Mouse (Mus musculus) layer of hippocampus, postnatal 36 days (tissue): Measurements from ENCODE around the gene Memo1. TPM values are rescaled to one million over a fixed set of nuclear protein-coding genes. Genes with fewer than 3 reads are reported as not detected.
"Not testable (repeated sequence)": the region's sequence is repeated elsewhere in the genome, so short reads cannot be mapped to it uniquely, and the experiment has no call there.

Experiments used
- DNase-seq, 2 experiments: peaks; one replicate each; pipeline ENCODE4 v3.0.0; 2022
- total RNA-seq, 2 experiments: library from RNA; stranded (reverse); gene quantifications; 2 replicates each; pipeline ENCODE4 v1.2.3; 2021

Memo1 gene
- total RNA-seq, 2 experiments from 2014 or later = 50.0 to 50.2 TPM

GRCm38 (mm10) chr17:74242788-74243187 lies 52.5 kb downstream of the Memo1 start:
- no peak for DNase-seq

GRCm38 (mm10) chr17:74240322-74240721 lies 55.0 kb downstream of the Memo1 start:
- DNase-seq = no peak

- no peak for DNase-seq
Measured at GRCm38 (mm10) chr17:74228131-74228759, 67.1 kb downstream of the Memo1 start.

GRCm38 (mm10) chr17:74217304-74217703 lies 78.0 kb downstream of the Memo1 start:
- no peak for DNase-seq

GRCm38 (mm10) chr17:74212831-74213524 lies 82.3 kb downstream of the Memo1 start:
- not testable (repeated sequence) for DNase-seq

- DNase-seq = no peak
Measured at GRCm38 (mm10) chr17:74209143-74209908, 86.0 kb downstream of the Memo1 start.

- no peak for DNase-seq
Measured at GRCm38 (mm10) chr17:74195943-74196342, 99.4 kb downstream of the Memo1 start.

GRCm38 (mm10) chr17:74194755-74195154 lies 100.6 kb downstream of the Memo1 start:
- no peak for DNase-seq

GRCm38 (mm10) chr17:74193463-74193862 lies 101.9 kb downstream of the Memo1 start:
- DNase-seq = no peak

GRCm38 (mm10) chr17:74191446-74191845 lies 103.9 kb downstream of the Memo1 start:
- DNase-seq = no peak

- no peak for DNase-seq
Measured at GRCm38 (mm10) chr17:74186197-74186596, 109.1 kb downstream of the Memo1 start.

GRCm38 (mm10) chr17:74184739-74185138 lies 110.6 kb downstream of the Memo1 start:
- DNase-seq = no peak

- no peak for DNase-seq
Measured at GRCm38 (mm10) chr17:74180889-74181288, 114.4 kb downstream of the Memo1 start.

- DNase-seq = not testable (repeated sequence)
Measured at GRCm38 (mm10) chr17:74179640-74180039, 115.7 kb downstream of the Memo1 start.

- no peak for DNase-seq
Measured at GRCm38 (mm10) chr17:74173726-74174125, 121.6 kb downstream of the Memo1 start.

- no peak for DNase-seq
Measured at GRCm38 (mm10) chr17:74172834-74173233, 122.5 kb downstream of the Memo1 start.

GRCm38 (mm10) chr17:74159443-74159894 lies 135.9 kb downstream of the Memo1 start:
- DNase-seq = peak in 1 of 2 experiments; percentile 11

- no peak for DNase-seq
Measured at GRCm38 (mm10) chr17:74158161-74158560, 137.2 kb downstream of the Memo1 start.

Other genes starting within 250 kb of the Memo1 start
- gene Srd5a2, start 247.6 kb downstream of the Memo1 start, total RNA-seq = not detected
- gene Dpy30, start 28.4 kb upstream of the Memo1 start, total RNA-seq = 10 to 100 TPM; 50.9 to 54.4 TPM
- gene Spast, start 43.5 kb upstream of the Memo1 start, total RNA-seq = 10 to 100 TPM; 59.2 to 60.5 TPM
- gene Slc30a6, start 100.1 kb upstream of the Memo1 start, total RNA-seq = 10 to 100 TPM; 17.0 to 19.0 TPM
- under 1 TPM; 0.10 TPM for gene Nlrc4, start 163.6 kb upstream of the Memo1 start, total RNA-seq
- gene Yipf4, start 194.0 kb upstream of the Memo1 start, total RNA-seq = 10 to 100 TPM; 80.0 to 96.8 TPM
- 100 to 1,000 TPM; 116 to 131 TPM for gene Birc6, start 232.8 kb upstream of the Memo1 start, total RNA-seq